Mouse (Mus musculus): ENCODE measurements around the gene Sds. TPM values are rescaled to one million over a fixed set of nuclear protein-coding genes. Genes with fewer than 3 reads are reported as not detected.

Gene Sds
- total RNA-seq, 2 experiments from 2014 or later = 1.2 to 2.2 TPM

- intact Hi-C loops (cut with DNase I) = loop anchor here (2.0 kb wide), 1 partner anchor 77 kb away; the partner anchor contains the start of genes Iqcd and Tpcn1
- peak; percentile 49 to 65 for DNase-seq
Measured at GRCm38 (mm10) chr5:120511643-120512220, 35.4 kb downstream of the Sds start.

GRCm38 (mm10) chr5:120512911-120513555 is 36.7 kb downstream of the Sds start:
- DNase-seq = no peak
- intact Hi-C loops (cut with DNase I) = no loop called here

DNA sequence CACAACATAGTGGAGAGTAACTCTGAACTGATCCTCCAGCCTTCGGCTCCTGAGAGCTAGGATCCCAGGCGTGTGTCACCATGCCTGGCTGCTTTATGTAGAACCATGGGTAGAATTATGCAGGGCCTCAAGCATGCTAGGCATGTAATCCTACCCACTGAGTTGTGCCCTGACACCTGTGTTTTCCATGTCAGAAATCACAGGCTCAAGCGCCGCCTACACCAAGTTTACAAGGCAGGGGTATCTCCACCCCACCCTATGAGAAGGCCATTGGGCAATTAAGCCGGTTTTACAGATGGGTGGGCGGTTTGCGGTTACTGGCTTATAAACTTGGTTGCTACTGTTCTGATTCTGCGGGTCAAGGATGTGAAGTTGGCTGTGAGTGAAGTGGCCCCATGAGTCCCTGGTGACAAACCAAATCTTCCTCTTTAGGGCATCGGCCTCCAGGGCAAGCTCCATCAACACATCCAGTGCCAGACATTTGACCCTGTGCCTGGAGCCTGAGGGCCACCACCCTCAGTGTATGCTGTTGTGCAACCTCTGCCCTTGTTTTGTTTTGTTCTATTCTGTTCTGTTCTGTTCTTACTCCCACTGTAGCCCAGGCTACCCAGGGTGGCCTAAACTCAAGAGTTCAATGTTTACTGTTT is 37.8 kb downstream of the Sds start:
- peak in 1 of 2 experiments; percentile 49 for DNase-seq
- intact Hi-C loops (cut with DNase I) = no loop called here

DNA sequence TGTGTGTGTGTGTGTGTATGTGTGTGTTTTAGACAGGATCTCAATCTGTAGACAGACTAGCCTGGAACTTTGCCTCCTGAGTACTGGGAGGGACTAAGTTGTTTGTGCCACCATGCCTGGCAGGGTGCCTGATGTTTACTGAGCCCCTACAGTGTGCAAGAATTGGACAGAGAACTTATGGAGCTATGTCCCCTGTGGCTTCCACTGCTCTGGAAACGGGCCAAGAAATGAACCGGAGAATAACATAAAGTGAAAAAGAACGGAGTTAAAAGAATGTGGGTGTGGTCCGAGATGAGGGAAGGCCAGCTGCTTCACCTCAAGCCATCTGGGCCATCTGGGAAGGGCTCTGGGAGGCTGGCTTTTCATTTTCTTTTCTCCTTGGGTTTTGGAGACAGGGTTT is 38.4 kb downstream of the Sds start:
- DNase-seq = peak; percentile 41 to 50

GRCm38 (mm10) chr5:120515451-120515850 is 39.1 kb downstream of the Sds start:
- no peak for DNase-seq
- intact Hi-C loops (cut with DNase I) = loop anchor here (5.0 kb wide), 1 partner anchor 47 kb away; no protein-coding TSS in a partner anchor

More for the DNA sequence above, 38.4 kb downstream of the Sds start:
- intact Hi-C loops (cut with DNase I) = loop anchor here (5.0 kb wide), 1 partner anchor 48 kb away; no protein-coding TSS in a partner anchor

- DNase-seq = peak; percentile 43 to 64
- intact Hi-C loops (cut with DNase I) = loop anchor here (5.0 kb wide), 1 partner anchor 46 kb away; no protein-coding TSS in a partner anchor
Measured at GRCm38 (mm10) chr5:120516221-120516984, 40.1 kb downstream of the Sds start.

DNA sequence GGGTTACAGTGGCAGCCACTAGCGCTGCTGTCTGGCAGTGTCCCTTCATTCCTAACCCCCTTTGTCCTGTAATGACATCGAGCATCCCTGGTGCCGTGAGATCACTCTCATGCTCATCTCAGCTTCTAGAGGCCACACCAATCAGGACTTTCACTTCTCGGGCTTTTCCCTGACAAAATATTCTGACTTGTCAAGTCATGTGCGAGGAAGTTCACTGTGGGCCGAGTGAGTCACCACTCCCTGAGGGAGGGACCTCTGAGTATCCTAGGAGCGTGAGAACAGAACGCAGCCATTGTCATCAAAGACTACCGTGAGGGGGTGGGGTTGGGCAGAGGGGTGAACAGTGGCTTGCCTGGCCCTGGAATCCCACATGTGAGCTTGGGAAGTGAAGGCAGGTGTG is 41.2 kb downstream of the Sds start:
- DNase-seq = peak; percentile 55 to 69
- intact Hi-C loops (cut with DNase I) = loop anchor here (5.0 kb wide), 1 partner anchor 45 kb away; no protein-coding TSS in a partner anchor

DNA sequence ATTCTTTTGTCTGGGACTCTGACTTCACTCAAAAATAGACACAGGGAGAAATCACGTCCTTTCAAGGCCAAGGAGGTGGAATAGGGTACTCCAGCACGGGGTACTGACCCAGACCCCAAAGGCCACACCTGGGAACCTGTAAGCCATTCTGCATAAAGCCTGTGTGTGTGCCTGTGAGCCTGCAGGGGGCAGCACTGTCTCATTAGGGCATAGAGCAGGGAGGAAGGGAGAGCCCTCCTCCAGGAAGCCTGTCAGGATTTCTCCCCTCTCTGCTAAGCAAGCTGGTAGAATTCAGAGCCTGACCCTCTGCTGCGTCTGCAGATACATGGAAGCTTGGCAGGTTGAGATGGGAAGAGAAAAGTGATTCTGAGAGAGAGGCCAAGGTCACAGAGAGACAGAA is 46.3 kb downstream of the Sds start:
- intact Hi-C loops (cut with DNase I) = no loop called here
- peak in 1 of 2 experiments; percentile 55 for DNase-seq

GRCm38 (mm10) chr5:120524736-120525135 is 48.4 kb downstream of the Sds start:
- intact Hi-C loops (cut with DNase I) = no loop called here

GRCm38 (mm10) chr5:120525737-120526136 is 49.4 kb downstream of the Sds start:
- DNase-seq = no peak
- intact Hi-C loops (cut with DNase I) = no loop called here

More at GRCm38 (mm10) chr5:120524736-120525135, 48.4 kb downstream of the Sds start:
- DNase-seq = no peak

GRCm38 (mm10) chr5:120526311-120526710 is 50.0 kb downstream of the Sds start:
- DNase-seq = no peak
- intact Hi-C loops (cut with DNase I) = no loop called here

GRCm38 (mm10) chr5:120527296-120527964 is 51.1 kb downstream of the Sds start:
- intact Hi-C loops (cut with DNase I) = no loop called here
- no peak for DNase-seq

- intact Hi-C loops (cut with DNase I) = no loop called here
- no peak for DNase-seq
Measured at GRCm38 (mm10) chr5:120531631-120532030, 55.3 kb downstream of the Sds start.

Other genes with a start within 250 kb of the Sds start
- gene Lhx5, start 44.8 kb upstream of the Sds start, total RNA-seq (2021) = not detected
- 1 to 10 TPM; 8.3 to 9.1 TPM for gene Sdsl, start 3.7 kb upstream of the Sds start, total RNA-seq (2021)
- 10 to 100 TPM; 37.3 to 49.8 TPM for gene Plbd2, start 27.1 kb downstream of the Sds start, total RNA-seq (2021)
- 10 to 100 TPM; 12.5 to 13.9 TPM for gene Slc8b1, start 34.6 kb downstream of the Sds start, total RNA-seq (2021)
- 10 to 100 TPM; 32.5 to 36.0 TPM for gene Tpcn1, start 112.1 kb downstream of the Sds start, total RNA-seq (2021)
- not detected for gene Iqcd, start 112.5 kb downstream of the Sds start, total RNA-seq (2021)
- 10 to 100 TPM; 15.0 to 17.1 TPM for gene Rita1, start 136.1 kb downstream of the Sds start, total RNA-seq (2021)
- 10 to 100 TPM; 22.2 to 24.3 TPM for gene Ddx54, start 136.2 kb downstream of the Sds start, total RNA-seq (2021)
- gene Cfap73, start 157.7 kb downstream of the Sds start, total RNA-seq (2021) = not detected
- not detected for gene Rasal1, start 172.3 kb downstream of the Sds start, total RNA-seq (2021)
- gene Dtx1, start 235.4 kb downstream of the Sds start, total RNA-seq (2021) = 1 to 10 TPM; 1.8 to 1.9 TPM